ENCODE assay signal across 12 mouse cellular contexts in the genomic region with DNA sequence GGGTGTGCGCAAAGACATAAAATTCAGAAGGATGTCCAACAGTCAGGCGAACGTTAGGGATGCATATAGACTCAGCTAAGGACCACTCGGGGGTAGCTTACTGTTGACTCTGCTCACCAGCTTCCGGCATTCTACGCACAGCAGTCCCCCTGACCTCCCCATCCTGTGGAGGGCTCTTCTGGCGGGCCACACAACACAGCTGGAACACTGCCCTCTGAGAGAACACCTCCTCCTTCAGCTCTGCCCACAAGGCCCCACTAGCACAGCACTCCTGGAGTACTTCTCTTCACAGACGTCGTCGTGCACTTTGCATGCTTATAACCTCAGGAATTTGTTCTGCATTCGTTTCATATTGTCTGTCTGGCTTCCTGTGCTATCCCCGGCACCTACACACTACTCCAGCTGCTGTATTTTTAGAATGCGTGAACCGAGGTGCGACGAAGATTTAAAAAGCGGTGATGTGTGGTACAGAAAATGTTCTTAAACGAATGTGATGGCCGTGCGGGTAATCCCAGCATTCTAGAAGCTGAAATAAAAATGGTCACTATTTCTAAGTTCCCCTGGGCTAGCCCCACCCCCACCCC. TPM values are rescaled to one million over a fixed set of nuclear protein-coding genes. Genes with fewer than 3 reads are reported as not detected.
DNase-seq lines count a peak whose midpoint lies in the region; ATAC-seq and TF ChIP-seq lines count a peak whose summit lies in the region.
"Had no signal": no experiment of that assay in that cellular context is flagged by ENCODE, and none has a peak within 500 bp of the region (broad histone marks: within the 10 kb centered on the region; RNA-seq: fewer than 3 reads in every experiment).

No protein-coding gene starts in this region.

- H3K4me2 ChIP-seq in intestine, embryonic 14.5 days (ENCODE audit: low read length) = no peak overlapping the region
- H3K4me2 ChIP-seq in intestine, postnatal 0 days (replicated peaks; ENCODE audit: low read depth) = no peak overlapping the region
- no peak overlapping the region for H3K4me2 ChIP-seq in forebrain, embryonic 13.5 days
- H3K4me2 ChIP-seq: neural tube, embryonic 12.5 days had no signal

- H3K9ac ChIP-seq in intestine, embryonic 14.5 days (ENCODE audit: low read length) = no peak overlapping the region
- no peak overlapping the region for H3K9ac ChIP-seq in intestine, postnatal 0 days (ENCODE audit: low read depth, low read length)
- H3K9ac ChIP-seq in forebrain, embryonic 13.5 days = no peak overlapping the region
- H3K9ac ChIP-seq: neural tube, embryonic 12.5 days had no signal

- DNase-seq in intestine, embryonic 14.5 days (ENCODE audit: low spot score) = no peak
- peak; percentile 11 for DNase-seq in right cerebral cortex, postnatal 14 days
- DNase-seq in right cerebral cortex, postnatal 4 days = no peak
- DNase-seq: adrenal gland, adult 8-10 months; cerebellum, adult 11-12 months; kidney, postnatal 14 days; thymus, postnatal 14 days had no signal

- no peak for TF ChIP-seq CTCF in intestine, postnatal 0 days (IDR thresholded peaks at IDR 0.05; ENCODE audit: low read depth)

- H3K27ac ChIP-seq in intestine, embryonic 14.5 days (ENCODE audit: low read depth) = peak overlapping the region; percentile 7; the same call in 1 of the 2 replicates
- H3K27ac ChIP-seq in intestine, postnatal 0 days (ENCODE audit: low read depth, low read length) = no peak overlapping the region
- no peak overlapping the region for H3K27ac ChIP-seq in forebrain, embryonic 13.5 days
- H3K27ac ChIP-seq: neural tube, embryonic 12.5 days had no signal

- no peaks in the 10 kb centered on the region for H3K36me3 ChIP-seq in intestine, embryonic 14.5 days (ENCODE audit: control insufficient read depth, insufficient read depth, low read length)
- H3K36me3 ChIP-seq in intestine, postnatal 0 days (ENCODE audit: control insufficient read depth, insufficient read depth) = no peaks in the 10 kb centered on the region
- H3K36me3 ChIP-seq in forebrain, embryonic 13.5 days (ENCODE audit: poor library complexity, severe bottlenecking) = no peaks in the 10 kb centered on the region

- ATAC-seq in intestine, embryonic 14.5 days (replicated peaks; ENCODE audit: low FRiP score, low TSS enrichment, low read depth) = no peak
- no peak for ATAC-seq in intestine, postnatal 0 days
- ATAC-seq in inflammation-experienced regulatory T-cells, adult 6 months = peak; percentile 45
- ATAC-seq in monocyte, adult 5-6 weeks (replicated peaks; ENCODE audit: insufficient number of reproducible peaks, low FRiP score, low TSS enrichment, poor library complexity, severe bottlenecking) = no peak
- no peak for ATAC-seq in forebrain, embryonic 13.5 days

- WGBS in intestine, embryonic 14.5 days = 58% methylated on average over 20 of the region's 20 CpGs
- 65% methylated on average over 20 of the region's 20 CpGs for WGBS in intestine, postnatal 0 days
- WGBS in forebrain, embryonic 13.5 days = 69% methylated on average over 20 of the region's 20 CpGs

- no peaks in the 10 kb centered on the region for H3K9me3 ChIP-seq in intestine, embryonic 14.5 days (ENCODE audit: control insufficient read depth, low read length)
- H3K9me3 ChIP-seq in intestine, postnatal 0 days (ENCODE audit: control insufficient read depth) = no peaks in the 10 kb centered on the region
- no peaks in the 10 kb centered on the region for H3K9me3 ChIP-seq in forebrain, embryonic 13.5 days (replicated peaks)
- H3K9me3 ChIP-seq: neural tube, embryonic 12.5 days had no signal

- H3K4me3 ChIP-seq in intestine, embryonic 14.5 days (ENCODE audit: low read depth, low read length) = no peak overlapping the region
- no peak overlapping the region for H3K4me3 ChIP-seq in intestine, postnatal 0 days (ENCODE audit: low read depth, low read length)
- H3K4me3 ChIP-seq in forebrain, embryonic 13.5 days = no peak overlapping the region
- H3K4me3 ChIP-seq: neural tube, embryonic 12.5 days had no signal

- no peaks in the 10 kb centered on the region; the same call in 1 of the 2 replicates for H3K4me1 ChIP-seq in intestine, embryonic 14.5 days (replicated peaks; ENCODE audit: control insufficient read depth, insufficient read depth, low read length)
- no peaks in the 10 kb centered on the region for H3K4me1 ChIP-seq in intestine, postnatal 0 days (replicated peaks; ENCODE audit: control insufficient read depth, insufficient read depth, low read length)
- no peaks in the 10 kb centered on the region for H3K4me1 ChIP-seq in forebrain, embryonic 13.5 days

- no peaks in the 10 kb centered on the region for H3K27me3 ChIP-seq in intestine, embryonic 14.5 days (replicated peaks; ENCODE audit: control insufficient read depth, insufficient read depth, low read length)
- H3K27me3 ChIP-seq in intestine, postnatal 0 days (replicated peaks; ENCODE audit: control insufficient read depth, insufficient read depth, low read length) = no peaks in the 10 kb centered on the region
- no peaks in the 10 kb centered on the region for H3K27me3 ChIP-seq in forebrain, embryonic 13.5 days
- H3K27me3 ChIP-seq: neural tube, embryonic 12.5 days had no signal

RNA-seq across cellular contexts. Expression of a gene that starts 19.9 kb away (rescaled TPM):
- 2.0 and 2.1 TPM in 2 replicates for polyA plus RNA-seq in intestine, embryonic 14.5 days (2014; fragmentation: Nextera tagmentation; extraction: Ambion mirVana)
- polyA plus RNA-seq in intestine, postnatal 0 days (2015; fragmentation: Nextera tagmentation; extraction: Ambion mirVana) = 0.94 and 0.99 TPM in 2 replicates
- 1 to 10 TPM; 1.6 to 3.2 (median 2.2) TPM for polyA plus RNA-seq in inflammation-experienced regulatory T-cells, adult 6 months (2017; shearing (Covaris generic))
- 13.9 to 19.2 TPM (median 17.9 TPM) in 3 replicates for total RNA-seq in monocyte, adult 5-6 weeks (2017)
- 1.2 and 1.4 TPM in 2 replicates for polyA plus RNA-seq in forebrain, embryonic 13.5 days (2015; fragmentation: Nextera tagmentation; extraction: Ambion mirVana)
